Mouse (Mus musculus) embryo, embryonic 11.5 days (tissue): ENCODE data around the gene Lhfpl5.

Source experiments
- DNase-seq: peaks from one replicate; pipeline ENCODE4 v3.0.0-alpha.2; 2012; ENCODE audit warnings: low read depth, low spot score

The Lhfpl5 gene

DNA sequence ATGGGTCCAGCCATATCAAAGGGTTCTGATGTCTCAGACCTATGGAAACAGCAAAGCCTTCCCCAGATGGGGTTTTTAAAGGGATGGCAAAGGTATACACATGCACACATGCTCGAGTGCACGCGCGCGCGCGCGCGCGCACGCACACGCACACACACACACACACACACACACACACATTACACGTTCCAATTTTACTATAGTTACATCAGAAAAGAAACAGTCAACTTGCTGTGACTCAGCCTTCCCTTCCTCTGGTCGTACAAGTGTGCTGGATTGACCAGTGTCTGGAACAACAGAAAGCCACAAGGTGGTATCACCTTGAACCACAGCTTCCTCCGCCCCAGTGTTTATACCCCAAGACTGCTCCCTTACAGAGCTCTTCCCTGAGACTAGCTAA lies 49.9 kb downstream of the Lhfpl5 start:
- DNase-seq, result no peak

DNA sequence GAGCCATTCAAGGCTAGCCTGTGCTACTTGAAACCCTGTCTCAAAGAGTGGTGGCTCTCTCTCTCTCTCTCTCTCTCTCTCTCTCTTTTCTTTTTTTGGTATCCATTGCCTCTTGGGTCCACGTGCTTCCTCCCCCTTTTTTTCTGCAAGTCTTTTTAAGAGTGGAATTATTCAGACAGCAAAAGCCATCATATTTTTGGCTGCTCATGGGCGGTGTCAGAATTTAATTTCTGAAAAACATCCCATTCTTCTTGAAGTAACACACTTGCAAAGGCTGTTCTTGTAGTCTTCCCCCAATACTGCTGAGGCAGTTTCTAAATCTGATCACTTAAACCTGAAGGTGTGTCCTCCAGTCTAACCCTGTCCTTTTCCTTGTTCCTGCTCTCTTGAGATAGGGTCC lies 51.5 kb downstream of the Lhfpl5 start:
- no peak for DNase-seq

DNA sequence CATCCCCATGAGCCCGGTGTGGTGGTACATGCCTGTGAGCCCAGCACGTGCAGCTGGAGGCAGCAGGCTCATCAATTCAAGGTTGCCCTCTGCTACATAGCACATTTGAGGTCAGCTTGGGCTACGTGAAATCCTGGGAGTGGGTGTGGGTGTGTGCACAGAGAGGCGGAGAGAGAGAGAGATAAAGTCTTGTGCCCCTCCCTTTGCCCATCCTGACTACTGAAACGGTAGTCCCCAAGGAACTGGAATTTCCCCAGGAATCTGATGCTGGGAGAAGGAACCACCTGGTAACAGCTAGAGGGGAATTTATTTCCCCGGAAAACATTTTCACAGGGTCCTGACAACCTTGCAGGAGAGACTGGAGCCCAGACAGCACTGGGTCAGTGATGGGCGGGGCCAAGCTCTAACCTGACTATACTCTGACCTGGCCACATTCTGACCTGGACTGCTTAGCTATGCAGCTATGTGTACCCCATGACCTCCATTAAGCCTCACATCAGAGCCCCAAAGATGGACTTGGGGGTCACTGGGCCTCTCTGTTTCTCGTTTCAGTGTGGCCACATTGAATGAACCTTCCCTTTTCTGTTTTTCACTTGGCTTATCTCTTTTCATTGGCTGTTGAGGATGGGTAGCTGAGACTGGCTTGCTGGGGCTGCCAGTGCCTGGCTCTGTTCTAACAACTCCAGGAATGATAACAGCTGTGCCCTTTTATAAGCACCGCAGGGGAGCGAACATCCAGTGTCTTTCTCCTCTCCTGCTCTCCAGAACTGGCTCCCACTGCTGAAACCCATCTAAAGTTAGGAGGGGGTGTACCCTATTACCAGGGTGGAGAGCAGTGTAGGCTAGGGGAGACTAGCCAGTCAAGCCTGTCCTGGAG lies 53.0 kb downstream of the Lhfpl5 start:
- DNase-seq, result no peak

DNA sequence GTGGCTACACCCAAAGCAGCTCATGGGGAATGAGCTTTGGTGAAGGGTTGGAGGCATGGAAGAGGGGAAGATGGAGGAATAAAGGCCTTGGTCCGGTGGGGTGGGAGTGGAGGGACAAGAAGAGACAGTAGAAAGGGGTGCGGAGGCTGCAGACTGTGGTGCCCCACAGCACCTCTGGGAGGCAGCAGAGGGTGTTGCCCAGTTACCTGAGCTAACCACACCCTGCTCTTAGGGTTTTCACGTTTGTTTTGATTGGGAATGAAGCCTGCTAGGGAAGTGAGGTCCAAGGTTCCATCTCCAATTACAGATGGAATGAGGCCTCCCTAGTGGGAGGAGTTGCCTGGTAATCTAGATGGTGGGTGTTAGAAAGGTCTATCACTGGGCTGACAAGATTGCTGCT lies 53.7 kb downstream of the Lhfpl5 start:
- DNase-seq, result no peak
